Mouse (Mus musculus) hindbrain, embryonic 10.5 days (tissue): Measurements from ENCODE around the gene 2200002D01Rik. TPM values are rescaled to one million over a fixed set of nuclear protein-coding genes. Genes with fewer than 3 reads are reported as not detected.

Experiments
- DNase-seq: peaks from one replicate; pipeline ENCODE4 v3.0.0-alpha.2; 2017; ENCODE audit warnings: low spot score
- H3K27ac ChIP-seq: fragments of 300-500 bp; sonication (generic); 2 replicates; pipeline ENCODE4 v1.5.1; 2016; ENCODE audit warnings: mild to moderate bottlenecking, moderate library complexity
- H3K27me3 ChIP-seq: fragments of 300-500 bp; sonication (generic); 2 replicates; pipeline ENCODE4 v1.6.1; 2016; ENCODE audit warnings: mild to moderate bottlenecking; ENCODE audit not compliant: poor library complexity, insufficient read depth, severe bottlenecking
- H3K36me3 ChIP-seq: fragments of 300-500 bp; sonication (generic); 2 replicates; pipeline ENCODE4 v1.6.1; 2016; ENCODE audit warnings: mild to moderate bottlenecking, moderate library complexity
- H3K4me1 ChIP-seq: fragments of 300-500 bp; sonication (generic); replicated peaks from 2 replicates; pipeline ENCODE4 v1.6.1; 2016; ENCODE audit warnings: mild to moderate bottlenecking
- H3K4me3 ChIP-seq: fragments of 300-500 bp; sonication (generic); 2 replicates; pipeline ENCODE4 v1.5.1; 2016; ENCODE audit warnings: mild to moderate bottlenecking, moderate library complexity
- H3K9me3 ChIP-seq: fragments of 300-500 bp; sonication (generic); 2 replicates; pipeline ENCODE4 v1.6.1; 2016; ENCODE audit warnings: mild to moderate bottlenecking, moderate library complexity
- WGBS: fragments of 180-500 bp; shearing (Covaris S2); methylation state at CpG from one replicate; pipeline ENCODE4 v1.1.7; 2016; 5-methylcytosine and 5-hydroxymethylcytosine counted together
- polyA plus RNA-seq: library from polyadenylated mRNA; unstranded; fragments of >200 nt; fragmentation: Nextera tagmentation; extraction: Ambion mirVana; gene quantifications from 2 replicates; pipeline ENCODE4 v1.2.1, GENCODE M21; 2016

Gene 2200002D01Rik
- polyA plus RNA-seq, result 6.9 and 7.4 TPM in 2 replicates

- Histone ChIP-seq H3K27me3 (peaks cover 24% of the 10 kb centered on the region), H3K36me3 (peaks cover 34% of the 10 kb centered on the region), H3K27ac (peak within 1 kb of the TSS; percentile 73), H3K9me3 (no peaks in the 10 kb centered on the region), H3K4me1 (peaks cover 32% of the 10 kb centered on the region), H3K4me3 (peak within 1 kb of the TSS; percentile 49)
- DNase-seq, result peak; percentile 36
- WGBS, result 6% methylated on average over 20 of the region's 20 CpGs
Observed at GRCm38 (mm10) chr7:29248261-29248841, at the start of gene 2200002D01Rik. Gene 2200002D01Rik, minus strand, starts transcription at chr7:29248466.

GRCm38 (mm10) chr7:29296998-29297397, 48.7 kb upstream of the 2200002D01Rik start:
- Histone ChIP-seq H3K9me3 (no peaks in the 10 kb centered on the region), H3K27ac (no peak overlapping the region), H3K36me3 (no peaks in the 10 kb centered on the region), H3K4me1 (peaks cover 30% of the 10 kb centered on the region), H3K4me3 (no peak overlapping the region), H3K27me3 (no peaks in the 10 kb centered on the region)
- peak; percentile 70 for DNase-seq
- 13% methylated on average over 10 of the region's 10 CpGs for WGBS

- no peaks in the 10 kb centered on the region for H3K9me3 ChIP-seq
- 84% methylated on average over 24 of the region's 24 CpGs for WGBS
- no peak for DNase-seq
- no peaks in the 10 kb centered on the region for H3K36me3 ChIP-seq
- H3K27ac ChIP-seq, result no peak overlapping the region
- H3K4me1 ChIP-seq, result peaks cover 37% of the 10 kb centered on the region
- H3K4me3 ChIP-seq, result no peak overlapping the region
- peaks cover under 1% of the 10 kb centered on the region; the same call in 1 of the 2 replicates for H3K27me3 ChIP-seq
Observed at GRCm38 (mm10) chr7:29295861-29296647, 47.8 kb upstream of the 2200002D01Rik start.

GRCm38 (mm10) chr7:29294111-29294761, 46.0 kb upstream of the 2200002D01Rik start:
- H3K9me3 ChIP-seq, result no peaks in the 10 kb centered on the region
- no peaks in the 10 kb centered on the region for H3K36me3 ChIP-seq
- H3K4me3 ChIP-seq, result no peak overlapping the region
- 63% methylated on average over 13 of the region's 13 CpGs for WGBS
- no peak for DNase-seq
- peaks cover 17% of the 10 kb centered on the region for H3K27me3 ChIP-seq
- peak overlapping the region; percentile 91 for H3K27ac ChIP-seq
- peaks cover 53% of the 10 kb centered on the region for H3K4me1 ChIP-seq

GRCm38 (mm10) chr7:29293131-29294065, 45.1 kb upstream of the 2200002D01Rik start:
- DNase-seq, result peak; percentile 60
- Histone ChIP-seq H3K27me3 (peaks cover 19% of the 10 kb centered on the region), H3K27ac (peak overlapping the region; percentile 91), H3K4me3 (peak overlapping the region; percentile 65), H3K4me1 (peaks cover 61% of the 10 kb centered on the region), H3K9me3 (no peaks in the 10 kb centered on the region), H3K36me3 (no peaks in the 10 kb centered on the region)
- WGBS, result 15% methylated on average over 19 of the region's 19 CpGs

- Histone ChIP-seq H3K4me1 (peaks cover 62% of the 10 kb centered on the region), H3K27me3 (peaks cover 27% of the 10 kb centered on the region), H3K9me3 (no peaks in the 10 kb centered on the region), H3K27ac (peak overlapping the region; percentile 91), H3K4me3 (peak overlapping the region; percentile 65), H3K36me3 (no peaks in the 10 kb centered on the region)
- DNase-seq, result peak; percentile 28
- 24% methylated on average over 8 of the region's 8 CpGs for WGBS
Observed at GRCm38 (mm10) chr7:29292458-29293098, 44.3 kb upstream of the 2200002D01Rik start.

- peak; percentile 74 for DNase-seq
- WGBS, result 25% methylated on average over 7 of the region's 7 CpGs
Observed at GRCm38 (mm10) chr7:29291616-29292457, 43.6 kb upstream of the 2200002D01Rik start.

GRCm38 (mm10) chr7:29290691-29291485, 42.6 kb upstream of the 2200002D01Rik start:
- peak; percentile 48 for DNase-seq
- peaks cover 62% of the 10 kb centered on the region for H3K4me1 ChIP-seq

More at GRCm38 (mm10) chr7:29291616-29292457, 43.6 kb upstream of the 2200002D01Rik start:
- Histone ChIP-seq H3K4me3 (peak overlapping the region; percentile 65), H3K36me3 (no peaks in the 10 kb centered on the region), H3K27me3 (peaks cover 33% of the 10 kb centered on the region), H3K9me3 (no peaks in the 10 kb centered on the region), H3K4me1 (peaks cover 62% of the 10 kb centered on the region), H3K27ac (peak overlapping the region; percentile 91)

GRCm38 (mm10) chr7:29289856-29290255, 41.6 kb upstream of the 2200002D01Rik start:
- WGBS, result 79% methylated on average over 6 of the region's 6 CpGs
- Histone ChIP-seq H3K27me3 (peaks cover 43% of the 10 kb centered on the region), H3K36me3 (no peaks in the 10 kb centered on the region), H3K4me1 (peaks cover 62% of the 10 kb centered on the region), H3K4me3 (peak overlapping the region; percentile 65), H3K9me3 (no peaks in the 10 kb centered on the region), H3K27ac (peak overlapping the region; percentile 91)
- no peak for DNase-seq

More at GRCm38 (mm10) chr7:29290691-29291485, 42.6 kb upstream of the 2200002D01Rik start:
- WGBS, result 48% methylated on average over 11 of the region's 11 CpGs
- peak overlapping the region; percentile 65 for H3K4me3 ChIP-seq
- H3K36me3 ChIP-seq, result no peaks in the 10 kb centered on the region
- peak overlapping the region; percentile 91 for H3K27ac ChIP-seq
- H3K9me3 ChIP-seq, result no peaks in the 10 kb centered on the region
- H3K27me3 ChIP-seq, result peaks cover 35% of the 10 kb centered on the region

- no peaks in the 10 kb centered on the region for H3K9me3 ChIP-seq
- peak within 1 kb of the TSS; percentile 91 for H3K27ac ChIP-seq
- DNase-seq, result peak; percentile 88
- WGBS, result under 1% methylated on average over 59 of the region's 59 CpGs
- peaks cover 51% of the 10 kb centered on the region for H3K27me3 ChIP-seq
- H3K36me3 ChIP-seq, result no peaks in the 10 kb centered on the region
- peak within 1 kb of the TSS; percentile 65 for H3K4me3 ChIP-seq
- peaks cover 58% of the 10 kb centered on the region for H3K4me1 ChIP-seq
Observed at GRCm38 (mm10) chr7:29288942-29289638, 40.8 kb upstream of the 2200002D01Rik start, which contains the start of gene Ppp1r14a. Gene Ppp1r14a, plus strand, starts transcription at chr7:29289308.
